Mouse (Mus musculus): Measurements from ENCODE around the gene Rgp1. TPM values are rescaled to one million over a fixed set of nuclear protein-coding genes. Genes with fewer than 3 reads are reported as not detected.

The Rgp1 gene
- polyA plus RNA-seq, 3 experiments from 2014 or later = 12.4 to 13.5 (median 12.6) TPM

DNA sequence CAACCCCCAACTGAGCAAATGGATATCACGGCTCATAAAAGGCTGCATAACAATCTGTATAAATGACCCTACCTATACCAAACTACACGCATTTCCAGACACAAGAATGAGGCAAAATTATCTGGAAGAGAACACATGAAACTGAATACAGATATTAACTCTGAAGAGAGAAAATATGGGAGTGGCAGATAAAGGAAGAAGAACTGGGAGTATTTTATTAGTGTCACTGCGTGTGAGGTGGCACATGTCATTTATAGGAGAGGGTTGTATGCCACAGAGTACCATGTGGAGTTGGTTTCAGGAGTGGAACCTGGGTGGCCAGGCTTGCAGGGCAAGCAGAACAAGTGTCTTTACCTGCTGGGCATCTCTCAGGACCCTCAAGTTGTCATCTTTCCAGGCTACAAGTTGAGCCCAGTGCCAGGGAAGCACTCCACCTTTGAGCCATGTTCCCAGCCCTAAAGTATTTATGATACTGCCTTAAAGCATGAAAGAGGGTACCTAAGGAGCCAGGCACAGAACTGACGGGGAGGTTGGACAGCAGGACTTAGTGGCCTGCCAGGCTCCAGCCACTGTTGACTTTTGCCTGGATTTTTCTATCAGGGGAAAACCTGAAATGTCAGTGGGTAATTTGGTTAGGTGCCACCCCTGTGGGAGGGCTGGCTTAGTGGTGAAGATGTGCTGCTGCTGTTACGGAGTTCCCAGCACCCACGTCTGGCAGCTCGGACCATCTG is 20.3 kb downstream of the Rgp1 start:
- ATAC-seq = no peak

GRCm38 (mm10) chr4:43600195-43600934 is 21.9 kb downstream of the Rgp1 start:
- ATAC-seq = no peak

DNA sequence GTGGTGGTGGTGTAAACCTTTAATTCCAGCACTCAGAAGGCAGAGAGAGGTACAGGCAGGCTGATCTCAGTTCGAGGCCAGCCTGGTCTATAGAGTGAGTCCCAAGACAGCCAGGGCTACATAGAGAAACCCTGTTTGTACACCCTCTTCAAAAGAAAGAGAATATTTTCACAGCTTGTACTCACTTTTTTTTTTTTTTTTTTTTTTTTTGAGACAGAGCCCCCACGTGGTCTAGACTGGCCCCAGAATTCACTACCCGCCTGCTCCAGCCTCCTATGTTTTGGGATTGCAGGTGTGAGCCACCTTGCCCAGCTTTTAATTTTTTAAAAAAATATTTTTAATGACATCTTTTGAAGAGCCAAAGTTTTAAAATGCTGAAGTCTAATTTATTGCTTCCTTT is 25.6 kb downstream of the Rgp1 start:
- no peak for ATAC-seq

DNA sequence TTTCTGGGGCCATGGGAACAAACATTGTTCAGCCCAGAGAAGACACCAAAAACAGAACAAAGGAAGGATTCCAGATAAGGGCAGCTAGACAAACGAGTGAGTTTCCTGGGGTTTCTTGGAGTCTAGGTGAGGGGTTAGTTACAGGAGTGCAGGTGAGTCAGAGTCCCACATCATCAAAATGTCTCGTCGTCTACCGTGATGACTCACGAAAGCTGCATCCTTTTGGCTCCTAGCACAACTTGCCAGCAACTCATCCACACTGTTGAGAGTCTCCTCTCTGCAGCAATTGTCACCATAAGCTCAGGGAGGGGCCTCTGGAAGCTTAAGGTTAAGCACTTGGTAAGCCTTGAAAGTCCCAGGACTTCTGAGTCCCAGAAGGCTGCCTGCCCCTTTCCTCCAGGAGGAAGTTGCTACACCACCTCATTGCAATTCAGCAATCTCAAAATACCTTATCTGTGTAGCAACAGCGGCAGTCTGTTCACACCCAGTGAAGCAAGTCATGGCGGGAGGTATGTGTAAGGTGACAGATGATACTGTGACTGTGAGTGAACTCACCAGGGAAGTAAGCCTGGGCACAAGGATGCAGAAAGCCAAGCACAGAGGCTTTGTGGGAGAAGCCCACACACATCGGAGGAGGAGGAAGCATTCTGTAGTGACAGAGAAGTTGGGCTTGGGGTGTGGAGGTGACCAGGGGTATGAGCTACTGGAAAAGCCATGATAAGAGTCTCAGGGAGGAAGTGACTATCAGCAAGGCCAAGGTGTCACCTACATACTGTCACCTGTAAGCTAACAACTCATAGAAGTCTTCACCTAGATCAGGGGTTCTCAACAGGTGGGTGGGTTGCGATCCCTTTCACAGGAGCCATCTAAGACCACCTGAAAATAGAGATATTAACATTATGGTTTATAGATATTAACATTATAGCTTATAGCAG is 26.5 kb downstream of the Rgp1 start:
- ATAC-seq = no peak

DNA sequence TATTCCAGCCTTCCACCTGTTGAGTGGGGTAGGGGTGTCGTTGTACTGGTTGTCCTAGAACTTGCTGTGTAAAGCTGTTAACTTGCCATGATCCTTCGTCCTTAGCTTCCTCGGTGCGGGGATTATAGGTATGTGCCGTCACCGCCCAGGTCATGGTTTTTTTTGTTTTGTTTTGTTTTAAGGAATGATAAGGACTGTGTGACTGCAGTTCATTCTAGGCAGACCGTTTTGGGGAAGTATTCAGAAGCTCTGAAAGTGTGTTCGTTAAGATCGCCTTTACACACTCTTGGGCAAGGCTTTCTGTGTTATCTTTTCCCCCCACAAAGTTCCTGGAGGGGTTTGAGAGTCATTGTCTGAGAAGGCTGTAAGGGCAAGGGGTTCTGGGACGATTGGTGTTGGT is 34.0 kb downstream of the Rgp1 start:
- ATAC-seq = no peak

DNA sequence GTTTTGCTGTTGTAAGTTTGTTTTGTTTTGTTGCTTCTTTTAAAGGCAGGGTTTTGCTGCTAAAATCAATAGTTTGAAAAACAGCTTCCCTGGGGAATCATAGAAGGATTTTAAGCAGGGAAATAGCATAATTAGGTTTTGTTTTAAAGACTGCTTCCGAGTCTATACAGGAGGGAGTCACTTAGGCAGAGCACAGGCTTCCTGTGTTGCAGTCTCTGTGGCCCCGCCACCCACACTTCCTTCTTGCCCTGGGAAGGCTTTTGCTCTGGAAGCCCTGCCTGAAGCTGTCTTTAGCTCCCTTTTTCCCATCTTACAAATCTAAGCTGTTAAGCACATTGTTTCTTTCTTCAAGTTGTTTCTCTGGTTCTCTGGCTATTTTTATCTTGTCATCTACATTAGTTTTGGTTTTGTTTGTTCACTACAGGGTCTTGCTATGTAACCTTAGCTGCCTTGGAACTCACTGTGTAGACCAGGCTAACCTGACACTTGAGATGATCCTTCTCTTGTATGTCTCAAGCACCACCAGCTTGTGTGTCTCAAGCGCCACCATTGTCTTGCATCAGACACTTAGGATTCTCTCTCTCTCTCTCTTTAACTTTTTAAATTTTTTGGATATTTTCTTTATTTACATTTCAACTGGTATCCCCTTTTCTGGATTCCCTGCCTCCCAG is 34.7 kb downstream of the Rgp1 start:
- no peak for ATAC-seq

- no peak for ATAC-seq
Observed at GRCm38 (mm10) chr4:43620146-43620778, 41.7 kb downstream of the Rgp1 start.

DNA sequence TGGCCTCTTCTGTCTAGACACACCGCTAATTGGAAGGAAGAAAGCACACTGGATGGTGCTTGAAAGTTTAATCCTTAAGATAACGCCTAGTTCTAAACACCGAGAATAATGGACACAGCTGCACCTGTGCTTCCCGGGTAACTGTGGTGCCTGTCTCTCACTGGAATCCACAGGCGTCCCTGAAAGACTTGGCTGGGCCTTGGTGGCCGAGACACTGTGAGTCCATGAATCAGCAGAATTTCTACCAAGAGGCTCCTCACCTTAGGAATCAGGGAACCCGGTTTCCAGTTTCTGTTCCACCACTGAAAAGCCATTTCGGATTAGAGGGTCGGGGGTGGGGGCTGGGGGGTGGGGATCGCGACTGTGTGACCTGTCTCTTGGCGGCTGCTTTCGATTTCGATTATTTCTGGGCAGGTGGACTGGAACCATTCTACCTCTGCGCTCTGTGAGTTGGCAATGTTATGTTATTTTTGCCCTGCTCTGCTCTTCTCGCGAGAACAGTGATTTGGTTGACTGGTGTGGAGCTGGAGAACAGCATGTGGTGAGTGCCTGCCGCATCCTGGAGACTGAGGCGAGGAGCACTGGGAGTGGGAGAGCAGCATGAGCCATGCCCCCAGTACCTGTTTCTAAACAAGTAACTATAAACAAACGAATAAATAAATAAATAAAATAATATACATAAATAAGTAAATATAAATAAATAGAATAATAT is 50.7 kb downstream of the Rgp1 start:
- no peak for ATAC-seq

DNA sequence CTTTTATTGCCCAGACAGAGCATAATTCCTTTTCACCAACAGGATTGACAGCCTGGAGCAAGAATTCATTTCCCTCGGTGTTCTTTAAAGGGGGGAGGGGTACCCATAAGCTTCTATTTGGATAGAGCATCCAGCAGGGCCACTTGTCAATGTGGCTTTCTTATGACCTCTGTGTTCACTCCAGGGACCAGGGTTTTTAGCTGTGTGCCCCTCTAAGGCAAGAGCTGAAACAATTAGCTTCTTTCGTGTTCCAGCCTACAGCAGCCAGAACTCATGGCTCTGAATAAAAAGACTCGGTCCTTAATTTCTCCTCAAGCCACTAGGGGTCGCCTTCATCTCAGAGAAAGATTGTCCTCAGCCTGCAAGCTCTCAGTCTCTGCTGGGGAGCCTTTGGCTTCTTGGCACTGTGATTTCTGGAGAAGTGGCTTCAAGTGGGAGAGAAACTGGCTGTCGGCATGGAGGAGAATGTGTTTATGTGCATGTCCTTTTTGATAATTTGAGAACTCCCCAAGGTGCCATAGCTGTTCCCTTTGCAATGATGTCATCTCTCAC is 51.6 kb downstream of the Rgp1 start:
- ATAC-seq = peak; percentile 72

DNA sequence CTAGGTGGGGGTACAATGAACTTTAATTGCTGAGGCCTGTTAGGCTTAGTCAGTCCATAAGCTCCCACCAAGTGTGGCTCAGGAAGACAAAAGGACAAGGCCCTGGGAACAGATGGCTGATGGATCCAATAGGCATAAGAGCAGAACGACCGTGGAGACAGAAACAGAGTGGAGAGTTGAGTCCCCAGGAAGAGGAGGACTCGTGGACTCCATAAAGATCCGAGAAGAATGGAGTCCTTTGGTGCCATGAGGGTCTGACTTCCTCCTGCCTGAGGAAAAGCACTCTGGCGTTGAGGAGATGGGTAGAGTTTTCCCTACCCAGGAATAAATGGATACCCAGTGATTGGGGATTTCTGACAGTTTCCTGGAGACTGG is 52.1 kb downstream of the Rgp1 start:
- ATAC-seq = no peak

- ATAC-seq = no peak
Observed at GRCm38 (mm10) chr4:43631046-43631955, 52.8 kb downstream of the Rgp1 start, which contains the start of gene Npr2. Gene Npr2, plus strand, starts transcription at chr4:43631935.

DNA sequence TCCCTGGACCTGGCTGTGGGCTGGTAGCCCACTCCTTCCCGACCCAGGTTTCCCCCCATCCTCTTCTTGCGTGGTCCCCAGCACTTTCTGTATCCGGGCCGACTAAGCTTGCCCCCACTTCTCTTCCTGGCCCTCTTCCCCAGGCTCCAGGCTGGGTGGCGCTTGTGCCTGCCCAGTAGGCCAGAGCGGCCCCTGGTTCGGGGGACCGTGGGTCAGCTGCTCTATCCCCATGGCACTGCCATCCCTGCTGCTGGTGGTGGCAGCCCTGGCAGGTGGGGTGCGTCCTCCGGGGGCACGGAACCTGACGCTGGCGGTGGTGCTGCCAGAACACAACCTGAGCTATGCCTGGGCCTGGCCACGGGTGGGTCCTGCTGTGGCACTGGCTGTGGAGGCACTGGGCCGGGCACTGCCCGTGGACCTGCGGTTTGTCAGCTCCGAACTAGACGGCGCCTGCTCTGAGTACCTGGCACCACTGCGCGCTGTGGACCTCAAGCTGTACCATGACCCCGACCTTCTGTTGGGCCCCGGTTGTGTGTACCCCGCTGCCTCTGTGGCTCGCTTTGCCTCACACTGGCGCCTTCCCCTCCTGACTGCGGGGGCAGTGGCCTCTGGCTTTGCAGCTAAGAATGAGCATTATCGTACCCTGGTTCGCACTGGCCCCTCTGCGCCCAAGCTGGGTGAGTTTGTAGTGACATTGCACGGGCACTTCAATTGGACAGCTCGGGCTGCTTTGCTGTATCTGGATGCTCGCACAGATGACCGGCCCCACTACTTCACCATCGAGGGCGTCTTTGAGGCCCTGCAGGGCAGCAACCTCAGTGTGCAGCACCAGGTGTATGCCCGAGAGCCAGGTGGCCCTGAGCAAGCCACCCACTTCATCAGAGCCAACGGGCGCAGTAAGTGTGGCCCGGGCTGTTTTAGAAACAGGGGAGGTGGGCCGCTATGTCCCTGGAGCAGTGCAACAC is 53.7 kb downstream of the Rgp1 start:
- ATAC-seq = no peak

DNA sequence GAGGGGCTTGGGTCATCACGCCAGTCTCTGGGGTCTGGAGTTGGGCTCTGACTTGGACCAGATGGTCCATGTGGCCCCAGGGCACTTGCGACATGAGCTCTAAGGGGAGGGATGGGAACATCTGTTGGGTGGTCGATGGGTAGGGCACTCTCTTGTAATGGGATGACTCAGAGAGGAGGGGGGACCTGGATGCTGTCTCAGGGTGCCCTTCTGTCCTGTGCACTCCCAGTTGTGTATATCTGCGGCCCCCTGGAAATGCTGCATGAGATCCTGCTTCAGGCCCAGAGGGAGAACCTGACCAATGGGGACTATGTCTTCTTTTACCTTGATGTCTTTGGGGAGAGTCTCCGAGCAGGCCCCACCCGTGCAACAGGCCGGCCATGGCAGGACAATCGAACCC is 54.8 kb downstream of the Rgp1 start:
- no peak for ATAC-seq

DNA sequence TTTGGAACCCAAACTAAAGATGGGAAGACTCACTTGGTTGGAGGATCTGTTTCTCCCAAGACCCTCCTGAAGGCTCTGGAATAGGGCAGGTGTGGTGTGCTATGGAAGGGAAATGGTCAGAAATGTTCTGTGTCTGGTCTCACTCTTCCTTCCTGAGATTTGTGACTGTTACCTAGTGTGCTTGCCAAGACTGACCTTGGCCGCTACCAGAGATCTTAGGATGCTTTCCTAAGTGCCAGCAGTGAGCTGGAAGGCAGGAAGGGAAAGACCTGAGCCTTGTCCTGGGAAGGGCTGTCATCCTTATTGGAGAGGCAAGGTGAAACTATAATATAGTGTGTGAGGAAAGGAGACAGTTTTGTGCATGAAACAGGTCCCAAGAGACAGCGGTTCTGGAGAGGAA is 55.2 kb downstream of the Rgp1 start:
- ATAC-seq = no peak

- ATAC-seq = no peak
Observed at GRCm38 (mm10) chr4:43634621-43635374, 56.3 kb downstream of the Rgp1 start.

DNA sequence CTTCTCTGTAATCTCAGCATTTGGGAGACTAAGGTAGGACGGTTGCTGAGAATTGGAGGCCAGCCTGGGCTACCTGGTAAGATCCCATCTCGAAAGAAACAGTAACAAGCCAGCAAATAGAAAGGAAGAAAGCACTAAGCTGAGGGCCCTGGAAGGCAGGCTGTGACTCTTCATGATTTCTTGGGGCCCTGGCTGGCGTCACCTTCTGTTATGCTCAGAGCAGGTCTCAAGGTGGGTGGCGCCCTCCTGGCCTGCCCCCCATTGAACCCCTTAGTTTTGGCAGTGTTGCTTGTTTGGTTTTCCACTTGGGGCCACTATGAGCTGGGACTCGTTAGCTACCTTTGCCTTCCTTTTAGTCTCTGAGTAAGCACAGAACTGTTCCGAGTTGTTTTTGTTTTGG is 58.2 kb downstream of the Rgp1 start:
- ATAC-seq = no peak
